ENCODE assay signal across 21 mouse cellular contexts in genomic region chr5:123520666-123521065, GRCm38 (mm10). TPM values are rescaled to one million over a fixed set of nuclear protein-coding genes. Genes with fewer than 3 reads are reported as not detected.
"Had no signal": no experiment of that assay in that cellular context is flagged by ENCODE, and none has a peak within 500 bp of the region (broad histone marks: within the 10 kb centered on the region; RNA-seq: fewer than 3 reads in every experiment).

No protein-coding gene starts in this region.

- DNase-seq: kidney, adult 9 months; kidney, postnatal 14 days; kidney, postnatal 4 days; layer of hippocampus, postnatal 36 days; liver, embryonic 13.5 days; lung, adult 2 months; lung, postnatal 14 days; midbrain, embryonic 14.5 days; right cerebral cortex, postnatal 25 days; spleen, adult 18-20 months; thymus, adult 2 months; thymus, postnatal 25 days had no signal

RNA-seq across cellular contexts. Expression of gene Gm49027, which starts 4.6 kb away (rescaled TPM):
- total RNA-seq: liver, adult 2 months; megakaryocyte-erythroid progenitor cell, adult 5-6 weeks had no signal

RNA-seq across cellular contexts. Expression of gene B3gnt4, which starts 10.4 kb away (rescaled TPM):
- total RNA-seq: liver, adult 2 months had no signal

RNA-seq across cellular contexts. Expression of gene Il31, which starts 31.4 kb away (rescaled TPM):
- total RNA-seq: layer of hippocampus, adult 2 months; layer of hippocampus, postnatal 10 days; layer of hippocampus, postnatal 36 days; left cerebral cortex, adult 2 months; left cerebral cortex, postnatal 10 days; left cerebral cortex, postnatal 36 days; liver, adult 2 months; megakaryocyte progenitor cell, adult 5-6 weeks; megakaryocyte-erythroid progenitor cell, adult 5-6 weeks; midbrain, postnatal 0 days had no signal

RNA-seq across cellular contexts. Expression of gene Lrrc43, which starts 31.6 kb away (rescaled TPM):
- total RNA-seq: liver, adult 2 months; megakaryocyte progenitor cell, adult 5-6 weeks; megakaryocyte-erythroid progenitor cell, adult 5-6 weeks had no signal
